Mouse (Mus musculus): ENCODE measurements at regions not wholly inside any gene's neighbourhood (a gene's known extent, or its start where the extent isn't known, plus 50 kb on each side); places are given as distances from the start of the nearest gene placed in this dataset.

DNA sequence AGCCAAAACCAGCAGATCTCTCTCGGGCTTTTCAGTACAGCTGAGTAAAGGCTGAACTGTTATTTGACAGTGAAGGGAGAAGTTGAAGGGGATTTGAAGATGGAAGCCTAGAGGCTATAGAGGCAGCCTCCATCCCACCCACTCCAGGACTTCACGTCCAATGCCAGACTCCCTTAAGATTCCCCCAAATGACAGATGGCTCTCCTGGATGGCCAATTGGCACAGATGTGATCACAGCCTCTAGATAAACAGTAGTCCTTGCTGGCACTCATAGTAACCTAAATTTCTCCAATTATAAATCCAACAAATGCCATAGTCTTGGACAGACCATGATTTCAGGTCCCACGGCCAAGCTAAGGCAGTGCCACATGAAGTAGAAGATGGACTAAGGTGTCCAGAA, 312.1 kb upstream of the Rora start:
- ATAC-seq (no peak), DNase-seq (no peak)
- Histone ChIP-seq H3K9ac (no peak overlapping the region), H3K4me2 (ENCODE audit: low read depth) (no peak overlapping the region), H3K27me3 (ENCODE audit: insufficient read depth, low read length) (no peaks in the 10 kb centered on the region), H3K27ac (ENCODE audit: low read depth, low read length) (no peak overlapping the region), H3K9me3 (ENCODE audit: low read length) (no peaks in the 10 kb centered on the region), H3K4me3 (ENCODE audit: low read depth, low read length) (no peak overlapping the region), H3K36me3 (ENCODE audit: insufficient read depth) (no peaks in the 10 kb centered on the region), H3K4me1 (ENCODE audit: insufficient read depth) (no peaks in the 10 kb centered on the region)
- 78% methylated on average over 3 of the region's 3 CpGs for WGBS
- TF ChIP-seq CTCF (IDR thresholded peaks at IDR 0.05; ENCODE audit: low read depth): no peak

DNA sequence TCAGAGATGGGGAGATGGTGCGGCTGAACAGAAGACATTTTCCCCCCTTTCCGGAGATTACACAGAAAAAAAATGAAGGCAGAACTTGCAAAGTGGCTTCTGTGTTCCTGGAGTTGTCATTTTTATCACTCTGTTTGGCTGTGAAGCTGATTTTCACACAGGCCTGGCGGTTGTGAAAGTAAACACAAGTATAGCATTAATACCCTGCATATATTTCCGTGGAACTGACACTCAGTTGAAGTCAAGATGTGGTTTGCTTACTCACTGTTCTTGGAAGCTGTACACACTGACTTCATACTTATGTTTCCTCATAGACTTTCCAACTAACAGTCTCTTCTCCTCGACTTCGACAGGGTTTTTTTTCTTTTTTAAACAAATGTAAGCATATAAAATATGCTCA, 306.2 kb upstream of the Rora start:
- no peaks in the 10 kb centered on the region for H3K36me3 ChIP-seq (ENCODE audit: insufficient read depth)
- no peak overlapping the region for H3K27ac ChIP-seq (ENCODE audit: low read depth, low read length)
- no peaks in the 10 kb centered on the region for H3K27me3 ChIP-seq (ENCODE audit: insufficient read depth, low read length)
- no peaks in the 10 kb centered on the region for H3K9me3 ChIP-seq (ENCODE audit: low read length)
- TF ChIP-seq CTCF (IDR thresholded peaks at IDR 0.05; ENCODE audit: low read depth): no peak
- peak; percentile 64 for DNase-seq
- no peak overlapping the region for H3K9ac ChIP-seq
- WGBS: 63% methylated on average over 6 of the region's 6 CpGs
- H3K4me3 ChIP-seq (ENCODE audit: low read depth, low read length): no peak overlapping the region
- peak; percentile 87 for ATAC-seq
- no peak overlapping the region for H3K4me2 ChIP-seq (ENCODE audit: low read depth)
- H3K4me1 ChIP-seq (ENCODE audit: insufficient read depth): no peaks in the 10 kb centered on the region

DNA sequence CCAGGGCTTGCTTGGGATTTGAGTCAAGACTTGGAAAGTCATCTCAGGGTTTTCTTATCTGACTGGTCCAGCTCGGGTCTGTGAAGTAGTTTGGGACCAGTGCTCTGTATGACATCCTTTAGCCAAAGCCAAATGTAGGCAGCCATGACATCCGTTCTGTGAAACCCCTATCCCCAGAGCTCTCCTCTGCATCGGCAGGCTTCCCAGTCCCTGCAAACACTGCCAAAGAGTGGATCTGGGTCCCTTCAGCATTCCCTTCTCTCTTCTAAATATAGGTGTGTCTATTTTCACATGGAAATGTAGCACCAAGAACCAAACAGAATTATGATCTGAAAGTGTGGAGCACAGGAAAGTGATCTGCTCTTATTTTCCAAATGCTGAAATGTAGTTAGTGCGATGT, 302.1 kb upstream of the Rora start:
- Histone ChIP-seq H3K36me3 (ENCODE audit: insufficient read depth) (no peaks in the 10 kb centered on the region), H3K4me1 (ENCODE audit: insufficient read depth) (no peaks in the 10 kb centered on the region), H3K9ac (no peak overlapping the region), H3K9me3 (ENCODE audit: low read length) (no peaks in the 10 kb centered on the region), H3K4me3 (ENCODE audit: low read depth, low read length) (no peak overlapping the region), H3K4me2 (ENCODE audit: low read depth) (no peak overlapping the region), H3K27me3 (ENCODE audit: insufficient read depth, low read length) (no peaks in the 10 kb centered on the region), H3K27ac (ENCODE audit: low read depth, low read length) (no peak overlapping the region)
- ATAC-seq (no peak), DNase-seq (no peak)
- TF ChIP-seq CTCF (IDR thresholded peaks at IDR 0.05; ENCODE audit: low read depth): no peak
- WGBS: 90% methylated on average over 4 of the region's 4 CpGs

DNA sequence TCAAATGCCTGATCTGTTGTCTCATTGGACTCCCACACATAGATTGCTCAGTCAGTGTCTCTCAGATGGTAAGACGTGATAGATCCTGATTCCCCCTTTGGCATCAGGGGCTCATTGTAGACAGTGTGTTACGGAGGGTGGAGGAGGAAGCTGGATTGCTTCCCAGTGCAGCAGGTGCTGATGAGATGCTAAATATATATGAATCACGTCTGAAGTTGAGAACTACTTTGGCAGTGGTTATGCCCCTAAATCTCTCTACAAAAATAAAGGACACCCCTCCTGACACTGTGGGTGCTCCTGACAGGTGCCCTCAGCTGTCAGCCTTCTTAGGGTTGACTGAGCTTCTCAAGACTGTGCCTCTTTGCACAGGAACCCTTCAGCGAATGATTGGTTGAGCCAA, 299.1 kb upstream of the Rora start:
- DNase-seq (no peak), ATAC-seq (no peak)
- Histone ChIP-seq H3K36me3 (ENCODE audit: insufficient read depth) (no peaks in the 10 kb centered on the region), H3K4me1 (ENCODE audit: insufficient read depth) (no peaks in the 10 kb centered on the region), H3K9ac (no peak overlapping the region), H3K27ac (ENCODE audit: low read depth, low read length) (no peak overlapping the region), H3K4me3 (ENCODE audit: low read depth, low read length) (no peak overlapping the region), H3K9me3 (ENCODE audit: low read length) (no peaks in the 10 kb centered on the region), H3K4me2 (ENCODE audit: low read depth) (no peak overlapping the region), H3K27me3 (ENCODE audit: insufficient read depth, low read length) (no peaks in the 10 kb centered on the region)
- TF ChIP-seq CTCF (IDR thresholded peaks at IDR 0.05; ENCODE audit: low read depth): no peak
- WGBS: 56% methylated on average over 4 of the region's 4 CpGs

DNA sequence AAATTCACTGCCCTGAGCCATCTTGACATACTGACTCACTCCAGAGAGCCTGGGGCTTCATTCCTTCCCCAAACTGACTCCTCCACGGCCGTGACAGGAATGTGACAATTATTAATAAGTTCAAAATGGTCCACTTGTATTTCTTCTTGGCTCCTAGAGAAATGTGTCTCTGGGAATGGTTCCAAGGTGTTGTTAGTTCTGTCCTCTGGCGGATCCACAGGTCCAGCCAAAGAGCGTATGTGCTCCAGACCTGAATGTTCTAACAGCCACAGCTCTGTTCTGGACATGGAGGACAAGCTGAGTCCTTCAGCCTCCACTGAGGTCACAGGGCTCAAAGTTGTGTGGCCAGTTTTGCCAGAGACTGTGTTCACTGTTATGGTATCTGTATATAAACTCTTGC, 297.5 kb upstream of the Rora start:
- no peak for ATAC-seq
- H3K9me3 ChIP-seq (ENCODE audit: low read length): no peaks in the 10 kb centered on the region
- H3K4me1 ChIP-seq (ENCODE audit: insufficient read depth): no peaks in the 10 kb centered on the region
- no peak overlapping the region for H3K9ac ChIP-seq
- H3K4me3 ChIP-seq (ENCODE audit: low read depth, low read length): no peak overlapping the region
- H3K36me3 ChIP-seq (ENCODE audit: insufficient read depth): no peaks in the 10 kb centered on the region
- TF ChIP-seq CTCF (IDR thresholded peaks at IDR 0.05; ENCODE audit: low read depth): no peak
- H3K4me2 ChIP-seq (ENCODE audit: low read depth): no peak overlapping the region
- H3K27me3 ChIP-seq (ENCODE audit: insufficient read depth, low read length): no peaks in the 10 kb centered on the region
- 94% methylated on average over 4 of the region's 4 CpGs for WGBS
- no peak overlapping the region for H3K27ac ChIP-seq (ENCODE audit: low read depth, low read length)
- DNase-seq: no peak

DNA sequence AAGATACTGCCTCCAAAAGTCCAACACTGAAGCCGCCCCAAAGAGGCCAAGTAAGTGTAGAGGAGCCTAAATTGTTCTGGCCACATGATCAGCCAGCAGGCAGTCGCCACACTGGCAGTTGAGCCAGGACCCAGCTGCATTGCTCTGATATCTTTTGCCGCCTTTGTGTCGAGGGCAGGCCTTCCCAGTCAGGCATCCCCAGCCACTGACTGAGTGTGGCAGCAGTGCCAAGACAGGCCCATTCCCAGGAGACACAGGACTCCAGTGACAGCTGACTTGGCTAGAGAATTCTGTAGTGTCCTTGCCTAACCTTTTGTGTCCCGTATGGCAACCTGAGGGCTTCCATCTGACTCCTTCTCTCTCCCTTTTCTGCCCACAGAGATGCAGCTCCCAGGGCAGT, 296.4 kb upstream of the Rora start:
- no peak for TF ChIP-seq CTCF (IDR thresholded peaks at IDR 0.05; ENCODE audit: low read depth)
- Histone ChIP-seq H3K9me3 (ENCODE audit: low read length) (no peaks in the 10 kb centered on the region), H3K4me1 (ENCODE audit: insufficient read depth) (no peaks in the 10 kb centered on the region), H3K9ac (no peak overlapping the region), H3K4me2 (ENCODE audit: low read depth) (no peak overlapping the region), H3K4me3 (ENCODE audit: low read depth, low read length) (no peak overlapping the region), H3K27ac (ENCODE audit: low read depth, low read length) (no peak overlapping the region), H3K36me3 (ENCODE audit: insufficient read depth) (no peaks in the 10 kb centered on the region), H3K27me3 (ENCODE audit: insufficient read depth, low read length) (no peaks in the 10 kb centered on the region)
- DNase-seq (peak; percentile 22), ATAC-seq (peak; percentile 66)
- 69% methylated on average over 5 of the region's 5 CpGs for WGBS

DNA sequence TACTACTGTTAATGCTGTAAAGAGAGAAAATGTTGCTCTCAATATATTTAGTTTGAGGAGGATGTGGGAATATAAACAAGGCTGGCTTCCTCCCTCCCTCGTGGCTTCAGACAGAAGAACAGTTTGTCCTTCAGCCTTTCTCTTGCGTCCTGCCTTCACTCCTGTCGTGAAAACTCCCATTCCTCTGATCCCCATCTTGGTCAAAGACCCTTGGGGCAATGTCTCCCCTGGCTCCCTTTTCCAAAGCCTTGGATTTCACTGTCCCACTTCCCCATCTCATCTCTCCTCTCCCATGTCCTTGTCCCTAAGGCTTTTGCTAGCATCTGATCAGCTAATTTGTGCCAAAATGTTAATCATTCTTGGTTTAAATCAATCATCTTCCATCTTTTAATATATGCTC, 286.6 kb upstream of the Rora start:
- Histone ChIP-seq H3K4me3 (ENCODE audit: low read depth, low read length) (no peak overlapping the region), H3K9ac (no peak overlapping the region), H3K4me1 (ENCODE audit: insufficient read depth) (no peaks in the 10 kb centered on the region), H3K9me3 (ENCODE audit: low read length) (no peaks in the 10 kb centered on the region), H3K4me2 (ENCODE audit: low read depth) (no peak overlapping the region), H3K27me3 (ENCODE audit: insufficient read depth, low read length) (no peaks in the 10 kb centered on the region), H3K36me3 (ENCODE audit: insufficient read depth) (no peaks in the 10 kb centered on the region), H3K27ac (ENCODE audit: low read depth, low read length) (no peak overlapping the region)
- 66% methylated on average over 3 of the region's 3 CpGs for WGBS
- DNase-seq (no peak), ATAC-seq (no peak)
- TF ChIP-seq CTCF (IDR thresholded peaks at IDR 0.05; ENCODE audit: low read depth): no peak

DNA sequence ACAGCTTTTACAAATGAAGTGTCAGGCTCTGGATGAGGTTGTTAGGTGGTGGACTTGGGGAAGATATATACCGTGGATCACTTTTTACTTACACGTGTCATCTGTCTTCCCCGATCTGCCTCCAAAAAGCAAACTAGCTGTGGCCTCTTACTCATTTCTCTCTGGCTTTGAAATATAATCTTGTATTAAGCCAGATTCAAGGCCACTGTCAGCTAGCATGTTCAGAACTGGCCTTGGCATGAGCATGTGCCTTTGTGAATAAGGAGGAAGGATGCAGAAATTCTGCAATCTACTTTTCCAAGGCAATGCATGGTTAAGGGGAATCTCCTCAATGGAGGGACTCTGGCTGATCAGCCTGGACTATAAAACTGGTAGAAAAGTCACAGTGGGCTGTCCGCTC, 286.0 kb upstream of the Rora start:
- H3K4me3 ChIP-seq (ENCODE audit: low read depth, low read length): no peak overlapping the region
- WGBS: 87% methylated on average over 4 of the region's 4 CpGs
- H3K4me2 ChIP-seq (ENCODE audit: low read depth): no peak overlapping the region
- no peak for DNase-seq
- H3K27me3 ChIP-seq (ENCODE audit: insufficient read depth, low read length): no peaks in the 10 kb centered on the region
- no peak for TF ChIP-seq CTCF (IDR thresholded peaks at IDR 0.05; ENCODE audit: low read depth)
- no peak overlapping the region for H3K27ac ChIP-seq (ENCODE audit: low read depth, low read length)
- no peak for ATAC-seq
- no peaks in the 10 kb centered on the region for H3K9me3 ChIP-seq (ENCODE audit: low read length)
- H3K4me1 ChIP-seq (ENCODE audit: insufficient read depth): no peaks in the 10 kb centered on the region
- no peaks in the 10 kb centered on the region for H3K36me3 ChIP-seq (ENCODE audit: insufficient read depth)
- no peak overlapping the region for H3K9ac ChIP-seq

Data from forebrain, postnatal 0 days (tissue).